Mouse (Mus musculus) erythroid progenitor cell, adult 5-6 weeks (primary cell): ENCODE measurements around the gene Dock6. TPM values are rescaled to one million over a fixed set of nuclear protein-coding genes. Genes with fewer than 3 reads are reported as not detected.

Experiments used
- ATAC-seq: replicated peaks from 2 replicates; pipeline ENCODE4 v1.8.0; 2016; ENCODE audit warnings: moderate number of reproducible peaks, mild to moderate bottlenecking, moderate TSS enrichment, inconsistent platforms; ENCODE audit not compliant: poor library complexity, low FRiP score, severe bottlenecking
- total RNA-seq, 2 experiments: library from RNA; stranded (forward) in 1 of 2; stranded (reverse) in 1 of 2; fragments of 150-400 nt in 1 of 2; fragments of 186-747, 209-891 nt in 1 of 2; gene quantifications; 2 replicates each; pipeline versions ENCODE4 v1.2.3 to v1.2.4; 2015 to 2017; ENCODE audit warnings: low replicate concordance in 2 of 2

Dock6 gene
- total RNA-seq, 2 experiments from 2014 or later = 2.9 TPM; not detected in 1

GRCm38 (mm10) chr9:21758576-21759529, 93.6 kb downstream of the Dock6 start:
- no peak for ATAC-seq

GRCm38 (mm10) chr9:21754516-21755321, 97.7 kb downstream of the Dock6 start:
- no peak for ATAC-seq

GRCm38 (mm10) chr9:21754003-21754402, 98.4 kb downstream of the Dock6 start:
- no peak for ATAC-seq

- ATAC-seq = no peak
Measured at GRCm38 (mm10) chr9:21752252-21752792, 100.1 kb downstream of the Dock6 start.

GRCm38 (mm10) chr9:21751347-21751746, 101.1 kb downstream of the Dock6 start:
- ATAC-seq = no peak

- no peak for ATAC-seq
Measured at GRCm38 (mm10) chr9:21750370-21750769, 102.1 kb downstream of the Dock6 start.

Other genes starting within 250 kb of the Dock6 start
- 48.2 and 58.4 TPM in 2 replicates for gene Smarca4, start 236.5 kb downstream of the Dock6 start, total RNA-seq (2015; ENCODE audit: low replicate concordance)
- 61.2 and 65.4 TPM in 2 replicates for gene Smarca4, start 236.5 kb downstream of the Dock6 start, total RNA-seq (2017; ENCODE audit: low replicate concordance)
- 2.5 and 3.6 TPM in 2 replicates for gene Ldlr, start 129.2 kb downstream of the Dock6 start, total RNA-seq (2015; ENCODE audit: low replicate concordance)
- gene Ldlr, start 129.2 kb downstream of the Dock6 start, total RNA-seq (2017; ENCODE audit: low replicate concordance) = 3.6 and 4.1 TPM in 2 replicates
- gene Spc24, start 92.3 kb downstream of the Dock6 start, total RNA-seq (2015; ENCODE audit: low replicate concordance) = 40.7 and 50.7 TPM in 2 replicates
- 68.7 and 98.2 TPM in 2 replicates for gene Spc24, start 92.3 kb downstream of the Dock6 start, total RNA-seq (2017; ENCODE audit: low replicate concordance)
- gene Kank2, start 53.9 kb downstream of the Dock6 start, total RNA-seq (2015; ENCODE audit: low replicate concordance) = not detected in 2 replicates
- gene Kank2, start 53.9 kb downstream of the Dock6 start, total RNA-seq (2017; ENCODE audit: low replicate concordance) = 0.51 TPM in 1 of 2 replicates, not detected in the other
- not detected in 2 replicates for gene Angptl8, start 17.1 kb downstream of the Dock6 start, total RNA-seq (2015; ENCODE audit: low replicate concordance)
- gene Angptl8, start 17.1 kb downstream of the Dock6 start, total RNA-seq (2017; ENCODE audit: low replicate concordance) = not detected in 2 replicates
- 3.8 and 7.2 TPM in 2 replicates for gene Rab3d, start 65.6 kb upstream of the Dock6 start, total RNA-seq (2015; ENCODE audit: low replicate concordance)
- 5.0 and 11.6 TPM in 2 replicates for gene Rab3d, start 65.6 kb upstream of the Dock6 start, total RNA-seq (2017; ENCODE audit: low replicate concordance)
- not detected in 2 replicates for gene Ccdc159, start 74.8 kb upstream of the Dock6 start, total RNA-seq (2015; ENCODE audit: low replicate concordance)
- not detected in 2 replicates for gene Ccdc159, start 74.8 kb upstream of the Dock6 start, total RNA-seq (2017; ENCODE audit: low replicate concordance)
- 13.8 TPM in 1 of 2 replicates, not detected in the other for gene Tmem205, start 74.9 kb upstream of the Dock6 start, total RNA-seq (2015; ENCODE audit: low replicate concordance)
- gene Tmem205, start 74.9 kb upstream of the Dock6 start, total RNA-seq (2017; ENCODE audit: low replicate concordance) = not detected in 2 replicates
- 1.3 TPM in 1 of 2 replicates, not detected in the other for gene Plppr2, start 84.4 kb upstream of the Dock6 start, total RNA-seq (2015; ENCODE audit: low replicate concordance)
- not detected in 2 replicates for gene Plppr2, start 84.4 kb upstream of the Dock6 start, total RNA-seq (2017; ENCODE audit: low replicate concordance)
- gene Swsap1, start 103.1 kb upstream of the Dock6 start, total RNA-seq (2015; ENCODE audit: low replicate concordance) = 0.42 and 3.2 TPM in 2 replicates
- 0.51 TPM in 1 of 2 replicates, not detected in the other for gene Swsap1, start 103.1 kb upstream of the Dock6 start, total RNA-seq (2017; ENCODE audit: low replicate concordance)
- gene Epor, start 110.9 kb upstream of the Dock6 start, total RNA-seq (2015; ENCODE audit: low replicate concordance) = 244 and 249 TPM in 2 replicates
- gene Epor, start 110.9 kb upstream of the Dock6 start, total RNA-seq (2017; ENCODE audit: low replicate concordance) = 188 and 199 TPM in 2 replicates
- gene Rgl3, start 136.8 kb upstream of the Dock6 start, total RNA-seq (2015; ENCODE audit: low replicate concordance) = not detected in 2 replicates
- gene Rgl3, start 136.8 kb upstream of the Dock6 start, total RNA-seq (2017; ENCODE audit: low replicate concordance) = not detected in 2 replicates
- not detected in 2 replicates for gene Ccdc151, start 150.0 kb upstream of the Dock6 start, total RNA-seq (2015; ENCODE audit: low replicate concordance)
- not detected in 2 replicates for gene Ccdc151, start 150.0 kb upstream of the Dock6 start, total RNA-seq (2017; ENCODE audit: low replicate concordance)
- 27.0 and 27.7 TPM in 2 replicates for gene Prkcsh, start 150.2 kb upstream of the Dock6 start, total RNA-seq (2015; ENCODE audit: low replicate concordance)
- gene Prkcsh, start 150.2 kb upstream of the Dock6 start, total RNA-seq (2017; ENCODE audit: low replicate concordance) = 41.6 and 62.9 TPM in 2 replicates
- gene Elavl3, start 199.4 kb upstream of the Dock6 start, total RNA-seq (2015; ENCODE audit: low replicate concordance) = not detected in 2 replicates
- gene Elavl3, start 199.4 kb upstream of the Dock6 start, total RNA-seq (2017; ENCODE audit: low replicate concordance) = not detected in 2 replicates
- not detected in 2 replicates for gene Gm49318, start 218.6 kb upstream of the Dock6 start, total RNA-seq (2015; ENCODE audit: low replicate concordance)
- gene Gm49318, start 218.6 kb upstream of the Dock6 start, total RNA-seq (2017; ENCODE audit: low replicate concordance) = not detected in 2 replicates
- 2.1 and 6.1 TPM in 2 replicates for gene Zfp653, start 218.7 kb upstream of the Dock6 start, total RNA-seq (2015; ENCODE audit: low replicate concordance)
- 6.0 and 11.2 TPM in 2 replicates for gene Zfp653, start 218.7 kb upstream of the Dock6 start, total RNA-seq (2017; ENCODE audit: low replicate concordance)
- gene Ecsit, start 232.8 kb upstream of the Dock6 start, total RNA-seq (2015; ENCODE audit: low replicate concordance) = 3.4 TPM in 1 of 2 replicates, not detected in the other
- gene Ecsit, start 232.8 kb upstream of the Dock6 start, total RNA-seq (2017; ENCODE audit: low replicate concordance) = 2.0 and 4.9 TPM in 2 replicates
- not detected in 2 replicates for gene Cnn1, start 246.6 kb upstream of the Dock6 start, total RNA-seq (2015; ENCODE audit: low replicate concordance)
- not detected in 2 replicates for gene Cnn1, start 246.6 kb upstream of the Dock6 start, total RNA-seq (2017; ENCODE audit: low replicate concordance)